ENCODE assay signal across 21 mouse cellular contexts in the genomic region with DNA sequence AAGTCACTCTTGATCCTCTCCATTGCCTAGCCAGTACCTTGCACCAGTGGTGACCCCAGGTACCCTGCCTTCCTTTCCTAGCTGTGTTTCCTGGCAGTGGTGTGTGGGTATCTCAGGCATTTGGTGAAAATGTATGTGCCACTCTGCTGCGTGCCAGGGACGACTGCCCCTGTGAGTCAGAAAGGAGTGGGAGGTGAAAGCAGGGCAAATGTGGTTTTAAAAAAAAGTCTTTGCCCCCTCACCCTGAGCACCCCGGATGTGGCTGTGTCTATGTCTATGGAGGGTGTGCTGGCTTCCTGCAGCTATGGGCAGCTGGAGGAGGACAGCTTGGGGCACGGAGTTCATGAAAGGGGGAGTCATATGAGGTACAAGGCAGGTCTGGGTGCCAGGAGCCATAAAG. TPM values are rescaled to one million over a fixed set of nuclear protein-coding genes. Genes with fewer than 3 reads are reported as not detected.
A peak's percentile ranks its signal among the peaks of the same experiment; 100 is the strongest.
DNase-seq lines count a peak whose midpoint lies in the region; ATAC-seq lines count a peak whose summit lies in the region.
"Had no signal": no experiment of that assay in that cellular context is flagged by ENCODE, and none has a peak within 500 bp of the region (broad histone marks: within the 10 kb centered on the region; RNA-seq: fewer than 3 reads in every experiment).

No protein-coding gene starts in this region.

- no peaks in the 10 kb centered on the region for H3K27me3 ChIP-seq in splenic B cell, adult 2 months (ENCODE audit: control insufficient read depth, insufficient read depth, low read length, poor library complexity, severe bottlenecking)
- H3K27me3 ChIP-seq: limb, embryonic 12.5 days; neural tube, embryonic 13.5 days had no signal

- intact Hi-C loops in gastrocnemius, postnatal 14 days (cut with DNase I; ENCODE audit: low total_unique reads): no loop called here

- H3K36me3 ChIP-seq in splenic B cell, adult 2 months (ENCODE audit: control insufficient read depth, insufficient read depth, low read length, poor library complexity, severe bottlenecking): no peaks in the 10 kb centered on the region
- H3K36me3 ChIP-seq: limb, embryonic 12.5 days; midbrain, embryonic 10.5 days; neural tube, embryonic 13.5 days had no signal

- DNase-seq in 3134 (ENCODE audit: extremely low read depth, insufficient read length, low spot score): peak; percentile 47
- DNase-seq in 3T3-L1 (ENCODE audit: low read depth, low spot score): peak; percentile 11
- DNase-seq in splenic B cell, adult 2 months (ENCODE audit: low read depth, low spot score): peak; percentile 28
- no peak for DNase-seq in lung, postnatal 25 days (ENCODE audit: low spot score)
- no peak for DNase-seq in urinary bladder, postnatal 4 days (ENCODE audit: low spot score in 2 of 2)
- no peak for DNase-seq in ovary, adult 18-20 months (ENCODE audit: low spot score)
- no peak for DNase-seq in gastrocnemius, postnatal 14 days
- DNase-seq: adrenal gland, postnatal 14 days; cerebellum, adult 9-11 months; gastrocnemius, postnatal 10 days; heart, postnatal 36 days; kidney, adult 9 months; lung, postnatal 10 days had no signal

- peak; percentile 86 for ATAC-seq in activated CD4-positive, CD25-positive, alpha-beta regulatory T cell, adult 4 months
- ATAC-seq: forebrain, embryonic 14.5 days; hindbrain, postnatal 0 days had no signal

RNA-seq across cellular contexts. Expression of gene Ramp1, which starts 13.6 kb away (rescaled TPM):
- 10 to 100 TPM; 25.3 to 30.0 TPM for polyA plus RNA-seq in activated CD4-positive, CD25-positive, alpha-beta regulatory T cell, adult 4 months (2017; shearing (Covaris generic))
- total RNA-seq in gastrocnemius, postnatal 14 days (2021): 10 to 100 TPM; 28.5 to 29.4 TPM

RNA-seq across cellular contexts. Expression of gene Rbm44, which starts 48.4 kb away (rescaled TPM):
- 1 to 10 TPM; 1.7 TPM for polyA plus RNA-seq in activated CD4-positive, CD25-positive, alpha-beta regulatory T cell, adult 4 months (2017; shearing (Covaris generic))
- not detected for total RNA-seq in gastrocnemius, postnatal 14 days (2021)
- total RNA-seq: adrenal gland, postnatal 14 days; heart, postnatal 36 days; hindbrain, postnatal 0 days; MEL had no signal
- polyA plus RNA-seq: small intestine, adult 2 months had no signal

RNA-seq across cellular contexts. Expression of gene Ube2f, which starts 56.9 kb away (rescaled TPM):
- 10 to 100 TPM; 74.4 to 95.6 TPM for polyA plus RNA-seq in activated CD4-positive, CD25-positive, alpha-beta regulatory T cell, adult 4 months (2017; shearing (Covaris generic))
- total RNA-seq in gastrocnemius, postnatal 14 days (2021): 10 to 100 TPM; 55.9 to 59.7 TPM

Comparison
In these comparisons a context has a peak if more than half of its experiments do, and no peak if none do; other contexts are left out.
1. DNase-seq: peak in 3134 (single experiment), 3T3-L1 (single experiment) and splenic B cell, adult 2 months (single experiment); none in lung, postnatal 25 days (single experiment), urinary bladder, postnatal 4 days (0 of 2), ovary, adult 18-20 months (single experiment) and gastrocnemius, postnatal 14 days (single experiment).